Mouse (Mus musculus): ENCODE measurements around the gene Ptpa.
A peak's percentile ranks its signal among the peaks of the same experiment; 100 is the strongest.

Ptpa gene

GRCm38 (mm10) chr2:30437791-30438190, 22.0 kb downstream of the Ptpa start:
- no peak for DNase-seq (ENCODE audit: low read depth, low spot score)

GRCm38 (mm10) chr2:30439631-30440030, 23.8 kb downstream of the Ptpa start:
- no peak for DNase-seq (ENCODE audit: low read depth, low spot score)

DNA sequence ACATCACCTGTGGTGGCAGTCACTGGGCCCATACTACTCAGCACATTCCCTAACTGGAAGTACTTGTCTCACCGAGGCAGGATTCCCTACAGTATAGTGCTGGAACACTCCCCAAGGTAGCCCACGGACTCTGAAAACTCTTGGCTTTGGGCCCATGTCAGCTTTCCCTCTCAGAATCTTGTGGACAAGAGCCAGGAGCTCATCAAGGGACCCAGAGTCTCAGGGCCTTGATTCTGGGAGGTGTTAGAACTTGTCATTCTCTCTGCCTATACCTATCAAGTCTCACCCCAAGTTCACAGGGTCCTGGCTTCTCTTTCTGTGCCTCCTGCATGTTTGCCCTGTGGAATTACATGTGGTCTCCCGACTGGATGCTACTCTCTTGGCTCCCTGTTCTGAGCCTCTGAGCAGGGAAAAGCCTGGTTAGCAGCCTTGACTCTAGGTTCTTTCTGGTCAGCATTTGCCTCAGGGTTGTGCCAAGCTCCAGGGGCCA, 24.4 kb downstream of the Ptpa start:
- DNase-seq (ENCODE audit: low read depth, low spot score) = no peak

- DNase-seq (ENCODE audit: low read depth, low spot score) = peak; percentile 90
Measured at GRCm38 (mm10) chr2:30440701-30441517, 25.1 kb downstream of the Ptpa start.

GRCm38 (mm10) chr2:30441518-30442497, 26.0 kb downstream of the Ptpa start:
- DNase-seq (ENCODE audit: low read depth, low spot score) = peak; percentile 82

GRCm38 (mm10) chr2:30442498-30442890, 26.7 kb downstream of the Ptpa start:
- DNase-seq (ENCODE audit: low read depth, low spot score) = no peak

- no peak for DNase-seq (ENCODE audit: low read depth, low spot score)
Measured at GRCm38 (mm10) chr2:30443281-30443680, 27.4 kb downstream of the Ptpa start.

- DNase-seq (ENCODE audit: low read depth, low spot score) = no peak
Measured at GRCm38 (mm10) chr2:30444006-30444405, 28.2 kb downstream of the Ptpa start.

DNA sequence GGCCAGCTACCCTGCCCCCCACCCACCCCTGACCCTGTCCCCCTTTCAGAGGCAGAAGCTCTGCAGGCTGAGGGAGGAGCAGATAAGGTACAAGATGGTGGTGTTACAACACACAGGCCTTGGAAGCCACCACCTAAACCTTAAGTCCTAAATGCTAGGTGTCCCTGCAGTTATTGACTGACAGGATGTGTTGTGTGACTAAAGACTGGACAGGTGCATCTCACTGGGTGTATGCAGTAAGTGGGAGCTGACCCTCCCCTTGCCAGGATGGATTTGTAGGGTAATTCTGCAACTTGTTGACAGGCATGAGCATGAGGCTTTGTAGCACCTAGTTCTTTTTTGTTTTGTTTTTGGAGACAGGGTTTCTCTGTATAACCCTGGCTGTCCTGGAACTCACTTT, 28.6 kb downstream of the Ptpa start:
- DNase-seq (ENCODE audit: low read depth, low spot score) = no peak

GRCm38 (mm10) chr2:30445312-30445711, 29.5 kb downstream of the Ptpa start:
- no peak for DNase-seq (ENCODE audit: low read depth, low spot score)

DNA sequence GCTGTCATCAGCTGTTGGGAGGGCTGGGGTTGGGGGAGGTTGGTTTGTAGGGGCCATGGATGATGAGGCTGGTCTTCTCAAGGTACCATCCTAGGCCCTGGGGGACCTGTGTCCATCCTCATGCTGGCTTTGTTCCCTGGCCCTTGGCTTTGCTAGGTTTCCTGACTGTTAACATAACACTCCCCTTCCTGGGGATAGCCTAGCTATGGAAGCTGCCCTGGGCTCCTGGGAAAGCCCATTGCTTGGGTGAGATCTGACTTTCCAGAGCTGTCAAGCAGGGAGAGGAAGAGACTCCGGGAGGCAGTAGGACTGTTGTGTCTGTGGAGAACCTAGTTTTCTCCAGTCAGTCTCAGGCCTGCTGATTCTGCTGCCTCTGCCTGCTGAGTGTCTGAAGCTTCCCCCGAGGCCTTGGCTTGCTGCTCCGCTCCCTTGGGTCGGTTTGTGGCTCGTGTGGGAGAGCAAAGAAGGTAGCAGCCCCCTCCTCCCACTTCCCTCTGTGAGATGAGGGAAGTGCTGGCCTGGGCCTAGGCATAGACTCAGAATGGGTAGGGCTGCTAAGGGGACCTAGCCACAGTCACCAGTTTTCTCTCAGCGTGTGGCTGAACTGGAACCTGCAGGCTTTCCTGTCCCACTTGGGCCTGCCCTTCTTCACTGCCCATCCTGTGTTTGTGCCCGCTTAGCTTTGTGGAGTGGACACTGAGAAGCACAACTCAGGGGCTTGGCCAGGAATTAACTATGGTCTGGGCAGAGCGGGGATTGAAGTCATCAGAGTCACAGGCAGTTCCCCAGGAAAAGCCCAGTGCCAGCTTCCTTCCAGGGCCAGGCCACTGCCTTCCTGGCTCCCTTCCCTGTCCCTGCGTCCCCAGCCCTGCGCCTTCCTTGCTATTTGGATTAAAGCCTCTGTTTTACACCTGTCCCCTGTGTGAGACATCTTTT, 31.3 kb downstream of the Ptpa start:
- no peak for DNase-seq (ENCODE audit: low read depth, low spot score)

GRCm38 (mm10) chr2:30448371-30448770, 32.5 kb downstream of the Ptpa start:
- no peak for DNase-seq (ENCODE audit: low read depth, low spot score)

DNA sequence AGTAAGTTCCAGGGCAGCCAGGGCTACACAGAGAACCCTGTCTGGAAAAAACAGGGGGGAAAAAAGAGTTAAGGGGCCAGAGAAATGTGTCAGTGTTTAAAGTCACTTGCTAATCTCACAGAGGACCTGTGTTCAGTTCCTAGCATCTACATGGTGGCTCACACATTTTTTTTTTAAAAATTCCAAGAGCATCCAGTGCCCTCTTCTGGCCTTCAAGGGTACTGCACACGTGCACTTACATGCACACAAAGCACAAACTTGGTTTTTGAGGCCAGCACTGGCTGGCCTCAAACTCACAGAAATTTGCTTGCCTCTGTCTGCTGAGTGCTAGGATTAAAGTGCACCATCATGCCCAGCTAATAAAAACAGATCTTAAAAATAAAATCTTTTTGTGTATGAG, 34.7 kb downstream of the Ptpa start:
- peak; percentile 46 for DNase-seq (ENCODE audit: low read depth, low spot score)

GRCm38 (mm10) chr2:30451525-30451924, 35.7 kb downstream of the Ptpa start:
- no peak for DNase-seq (ENCODE audit: low read depth, low spot score)

DNA sequence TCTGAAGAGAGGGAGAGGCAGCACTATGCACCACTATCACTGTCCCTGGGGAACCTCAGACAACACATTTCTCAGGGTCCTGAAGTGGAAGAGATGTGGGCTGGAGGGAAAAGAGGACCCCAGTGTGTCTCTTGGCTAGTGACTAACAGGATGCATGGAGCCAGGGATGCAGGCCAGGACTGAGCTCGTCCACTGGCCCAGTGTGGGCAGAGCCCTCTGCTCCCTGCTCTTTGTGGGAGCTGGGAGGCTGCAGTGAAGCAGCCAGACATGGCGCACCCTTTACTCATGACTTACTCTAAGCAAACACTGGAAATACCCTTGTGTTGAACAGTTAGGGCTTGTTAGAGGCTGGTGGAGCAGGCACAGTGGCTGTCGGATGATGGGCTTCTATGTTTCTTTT, 37.7 kb downstream of the Ptpa start:
- DNase-seq (ENCODE audit: low read depth, low spot score) = no peak

DNA sequence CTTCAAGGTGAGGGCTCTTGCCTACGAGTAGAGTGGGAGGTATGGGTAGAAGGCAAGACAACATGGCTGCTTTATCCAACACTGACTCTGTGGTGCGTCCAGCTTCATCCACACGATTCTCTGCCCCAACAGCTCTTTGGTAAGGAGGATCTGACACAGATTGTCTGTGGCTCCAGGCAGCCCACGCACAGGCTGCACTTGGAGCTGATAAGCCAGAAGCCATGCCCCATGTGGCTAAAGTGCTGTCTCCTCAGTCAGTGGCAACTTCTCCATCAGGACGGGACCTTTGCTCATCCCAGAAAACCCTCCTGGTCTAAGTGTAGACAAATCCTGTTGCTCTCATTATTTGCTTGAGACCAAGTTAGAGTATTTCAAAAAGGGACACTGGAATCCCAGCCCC, 38.7 kb downstream of the Ptpa start:
- no peak for DNase-seq (ENCODE audit: low read depth, low spot score)

GRCm38 (mm10) chr2:30456104-30456980, 40.5 kb downstream of the Ptpa start:
- no peak for DNase-seq (ENCODE audit: low read depth, low spot score)

GRCm38 (mm10) chr2:30458349-30458748, 42.5 kb downstream of the Ptpa start:
- DNase-seq (ENCODE audit: low read depth, low spot score) = no peak

DNA sequence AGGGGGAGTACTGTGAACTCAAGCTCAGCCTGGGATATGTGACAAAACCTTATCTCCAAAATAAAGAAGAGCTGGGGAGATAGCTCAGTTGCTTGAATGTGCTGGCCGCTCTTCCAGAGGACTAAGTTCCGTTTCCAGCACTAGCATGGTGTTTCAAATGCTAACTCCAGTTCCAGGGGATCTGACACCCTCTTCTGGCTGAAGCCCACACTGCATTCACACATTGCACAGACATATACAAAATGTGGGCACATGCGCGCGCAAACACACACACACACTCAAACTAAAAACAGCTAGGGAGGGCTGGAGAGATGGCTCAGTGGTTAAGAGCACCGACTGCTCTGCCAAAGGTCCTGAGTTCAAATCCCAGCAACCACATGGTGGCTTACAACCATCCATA, 43.4 kb downstream of the Ptpa start:
- no peak for DNase-seq (ENCODE audit: low read depth, low spot score)

GRCm38 (mm10) chr2:30463341-30463761, 47.5 kb downstream of the Ptpa start:
- no peak for DNase-seq (ENCODE audit: low read depth, low spot score)
